Mouse (Mus musculus): ENCODE measurements around the gene Wdr82.

Gene Wdr82

DNA sequence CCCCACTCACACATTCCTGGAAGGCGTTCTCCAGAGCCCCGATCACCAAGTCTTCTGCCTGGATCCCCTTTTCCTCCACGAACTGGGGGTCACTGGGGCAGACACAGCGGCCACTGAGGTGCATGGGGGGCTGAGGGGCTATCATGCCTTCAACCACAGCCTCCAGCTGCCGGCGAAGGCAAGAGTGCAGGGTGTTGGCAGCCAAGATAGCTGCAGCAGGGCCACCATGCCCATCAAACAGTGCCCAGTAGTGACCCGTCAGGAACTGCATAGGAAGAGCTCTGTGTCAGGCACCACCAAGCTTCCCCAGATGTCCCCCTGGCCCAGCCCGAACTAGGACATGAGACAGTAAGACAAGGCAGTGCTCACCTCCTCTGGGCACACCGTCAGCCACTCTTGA lies 27.0 kb downstream of the Wdr82 start:
- DNase-seq (ENCODE audit: low spot score in 2 of 2): no peak

DNA sequence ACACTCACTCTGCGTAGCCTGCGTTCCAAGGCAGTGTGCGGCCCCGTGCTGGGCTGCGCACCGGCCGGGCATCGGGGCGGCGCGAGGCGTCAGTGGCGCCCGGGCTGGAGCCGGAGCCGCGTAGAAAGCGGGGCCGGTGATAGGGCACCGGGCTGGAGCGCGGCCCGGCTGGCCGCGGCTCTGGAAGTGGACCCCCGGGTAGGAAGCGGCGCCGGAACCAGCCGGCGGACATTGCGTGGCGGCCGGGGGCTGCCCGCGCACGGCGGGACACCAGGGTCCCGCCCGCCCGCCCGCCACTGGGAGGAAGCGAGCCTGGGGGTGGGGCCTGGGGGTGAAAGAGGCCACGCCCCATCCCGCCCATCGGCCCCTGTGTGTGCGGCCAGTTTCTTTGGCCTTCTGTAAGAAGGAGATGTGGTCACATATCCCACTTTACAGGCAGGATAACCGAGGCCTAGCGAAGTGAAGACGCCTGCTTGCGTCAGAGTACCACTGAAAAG lies 28.3 kb downstream of the Wdr82 start:
- DNase-seq (ENCODE audit: low spot score in 2 of 2): no peak

DNA sequence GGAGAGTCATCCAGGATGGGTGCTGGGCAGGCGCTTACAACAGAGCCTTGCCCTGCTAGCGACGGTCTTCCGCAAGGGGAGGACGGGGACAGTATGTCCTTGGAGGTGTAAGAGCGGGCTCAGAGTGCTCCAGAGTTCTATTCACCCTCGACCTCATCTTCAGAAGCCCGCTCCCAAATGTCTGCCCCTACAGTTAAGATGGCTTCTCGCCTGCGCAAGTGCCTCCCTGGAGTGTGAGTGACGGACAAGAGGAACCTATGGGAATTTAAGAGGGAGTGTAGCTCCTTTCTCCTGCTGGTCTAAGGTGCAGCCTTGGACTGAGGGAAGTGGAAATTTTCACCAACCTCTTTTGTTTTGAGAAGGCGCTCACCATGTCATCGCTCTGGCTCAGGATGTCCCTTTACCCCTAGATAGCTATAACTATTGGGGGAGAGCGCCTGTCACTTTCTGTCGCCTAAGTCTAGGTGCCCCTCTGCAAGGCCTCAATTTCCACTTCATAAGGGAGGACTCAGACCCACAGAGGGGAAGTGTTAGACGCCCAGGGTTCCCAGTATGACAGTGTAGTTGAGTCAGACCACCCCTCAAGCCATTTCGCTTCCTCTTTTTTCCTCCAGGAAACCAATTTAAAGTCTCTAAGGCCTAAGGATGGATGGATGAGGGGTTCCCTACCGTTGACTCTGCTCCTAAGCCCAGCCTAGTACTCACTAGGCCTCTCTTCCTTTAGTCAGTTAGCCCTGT lies 29.0 kb downstream of the Wdr82 start, which contains the start of gene Ppm1m:
Gene Ppm1m, minus strand, starts transcription at position 212 of the 738 bp plus-strand sequence.
- DNase-seq (ENCODE audit: low spot score in 2 of 2): no peak

DNA sequence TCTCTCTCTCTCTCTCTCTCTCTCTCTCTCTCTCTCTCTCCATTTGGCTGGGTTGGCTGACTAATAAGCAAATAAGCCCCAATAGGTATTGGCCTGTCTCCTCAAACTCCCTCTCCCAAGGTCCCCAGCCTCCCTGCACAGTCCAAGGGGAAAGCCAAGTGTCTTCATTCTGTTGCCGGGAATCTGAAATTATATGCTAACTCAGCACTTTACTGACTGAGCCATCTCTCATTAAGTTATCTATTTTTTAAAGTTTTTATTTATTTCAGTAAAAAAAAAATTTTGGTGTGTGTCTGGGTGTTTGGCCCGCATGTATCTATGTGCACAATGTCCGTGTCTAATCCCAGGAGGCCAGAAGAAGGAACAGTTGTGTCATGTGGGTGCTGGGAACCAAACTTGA lies 31.2 kb downstream of the Wdr82 start:
- no peak for DNase-seq (ENCODE audit: low spot score in 2 of 2)

DNA sequence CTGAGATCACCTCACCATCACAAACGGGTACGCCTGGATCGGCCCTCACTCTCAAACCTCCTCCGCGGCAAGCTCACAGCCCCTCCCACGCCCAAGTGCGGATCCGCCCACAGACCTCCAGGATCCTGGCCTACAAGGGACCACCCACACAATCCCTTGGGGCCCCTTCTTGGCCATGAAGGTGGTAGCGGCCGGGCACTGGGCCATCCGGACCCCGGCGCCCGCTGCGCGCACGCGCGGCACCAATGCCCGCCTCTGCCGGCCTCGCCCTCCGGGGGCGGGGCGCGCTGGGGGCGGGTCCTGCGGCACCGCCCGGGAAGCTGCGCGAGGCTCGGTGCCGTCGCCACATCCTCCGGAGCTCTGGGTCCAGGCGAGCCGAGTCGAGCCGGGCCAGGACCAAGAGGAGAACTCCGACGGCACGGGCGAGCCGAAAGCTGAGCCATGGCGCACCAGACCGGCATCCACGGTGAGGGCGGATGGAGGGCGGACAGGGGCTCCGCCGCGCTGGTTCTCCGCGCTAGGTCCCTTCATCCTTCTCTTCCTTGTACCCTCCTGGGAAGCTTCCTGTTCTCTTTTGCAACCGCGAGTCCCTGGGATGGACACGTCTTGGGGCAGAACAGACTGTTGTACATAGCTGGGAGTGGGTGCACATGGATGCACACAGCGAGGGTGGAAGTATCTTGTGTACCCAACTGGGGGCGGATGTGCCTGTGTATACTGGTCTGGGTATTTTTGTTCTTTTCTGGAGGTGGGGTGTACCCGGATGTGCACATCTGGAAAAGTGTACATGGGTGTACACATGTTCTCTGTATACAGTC lies 32.3 kb downstream of the Wdr82 start, which contains the start of gene Twf2:
Gene Twf2, plus strand, starts transcription at position 290 of the 818 bp plus-strand sequence.
- peak; percentile 82 to 86 for DNase-seq (ENCODE audit: low spot score in 2 of 2)

DNA sequence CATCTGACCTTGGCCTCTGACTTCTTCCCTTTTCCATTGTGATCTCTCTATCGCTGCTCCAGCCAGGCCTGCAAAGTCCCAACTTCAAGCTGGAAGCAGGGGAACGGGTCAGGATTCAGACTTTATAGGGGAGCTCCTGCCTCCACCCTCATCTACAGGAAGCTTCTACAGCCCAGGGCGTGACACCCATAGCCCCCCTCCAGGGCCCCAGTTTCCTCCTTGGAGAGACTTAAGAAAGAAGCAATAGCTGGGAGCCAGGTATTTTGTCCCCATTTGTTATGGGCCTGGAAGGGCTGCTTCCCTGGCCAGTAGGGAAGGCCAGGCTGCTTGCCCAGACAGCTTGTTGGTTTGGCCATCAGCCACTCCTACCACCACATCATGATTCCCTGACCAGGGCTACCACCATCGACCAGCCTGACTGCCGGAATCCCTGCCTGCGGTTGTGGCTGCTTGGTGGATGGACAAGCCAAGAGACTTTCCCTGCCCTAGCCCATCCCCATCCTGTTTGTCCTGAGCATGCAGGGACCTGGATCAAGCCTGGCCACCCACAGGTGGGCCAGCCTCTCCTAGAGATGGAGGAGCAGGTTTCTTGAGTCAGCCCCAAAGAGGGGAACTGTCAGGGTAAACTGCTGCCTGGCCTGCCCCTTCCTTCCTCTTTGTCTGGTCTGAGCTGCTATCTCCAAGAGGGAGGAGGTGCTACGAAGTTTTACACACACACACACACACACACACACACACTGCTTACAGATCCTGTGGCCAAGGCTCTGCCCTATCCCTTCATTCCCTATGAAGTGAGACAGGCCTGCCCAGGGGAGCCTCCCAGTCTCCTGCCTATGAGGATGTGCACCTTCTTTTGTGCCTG lies 33.5 kb downstream of the Wdr82 start:
- no peak for DNase-seq (ENCODE audit: low spot score in 2 of 2)

DNA sequence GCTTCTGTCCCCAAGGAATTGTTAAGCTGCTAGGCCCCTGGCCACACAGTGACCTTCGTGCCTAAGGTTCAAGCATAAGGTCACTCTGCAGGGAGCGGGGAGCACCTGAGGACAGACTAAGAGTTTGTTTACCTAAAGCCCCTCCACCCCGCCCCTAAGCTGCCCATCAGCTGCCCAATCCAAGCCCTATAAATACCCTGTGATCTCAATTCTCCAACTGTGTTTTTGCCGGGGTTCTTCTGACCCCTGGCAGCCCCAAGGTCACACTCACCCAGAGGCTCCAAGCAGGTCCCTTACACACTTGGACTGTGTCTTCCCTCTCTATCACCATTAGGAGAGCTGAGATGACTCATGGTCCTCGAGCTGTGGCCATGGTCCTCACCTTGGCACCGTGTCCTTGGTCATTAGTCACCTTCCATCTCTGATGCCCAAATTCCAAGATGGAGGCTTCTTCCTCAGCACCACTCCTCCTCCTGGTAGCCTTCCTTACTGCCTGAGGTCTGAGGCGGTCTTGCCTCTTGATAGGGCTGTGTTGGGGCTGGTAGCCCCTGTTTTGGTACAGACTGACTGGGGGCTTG lies 35.1 kb downstream of the Wdr82 start:
- DNase-seq (ENCODE audit: low spot score in 2 of 2): no peak

DNA sequence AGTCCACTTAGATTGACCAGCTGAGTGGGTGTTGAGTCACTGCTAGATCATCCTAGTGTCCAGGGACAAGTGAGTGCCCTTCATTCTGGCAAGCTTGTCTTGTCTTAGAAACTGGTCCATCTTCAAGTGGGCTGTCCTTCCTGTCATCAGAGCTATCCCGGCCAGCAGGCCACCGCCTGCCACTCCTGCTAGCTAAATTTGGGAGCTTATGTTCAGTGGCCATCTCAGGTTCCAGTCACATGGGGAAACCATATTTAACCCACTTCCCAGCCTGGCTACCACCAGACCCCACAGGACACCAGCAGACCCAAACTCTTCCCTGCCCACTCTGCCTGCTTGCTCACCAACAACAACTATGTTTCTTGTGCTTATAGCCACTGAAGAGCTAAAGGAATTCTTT lies 35.8 kb downstream of the Wdr82 start:
- DNase-seq (ENCODE audit: low spot score in 2 of 2): no peak

DNA sequence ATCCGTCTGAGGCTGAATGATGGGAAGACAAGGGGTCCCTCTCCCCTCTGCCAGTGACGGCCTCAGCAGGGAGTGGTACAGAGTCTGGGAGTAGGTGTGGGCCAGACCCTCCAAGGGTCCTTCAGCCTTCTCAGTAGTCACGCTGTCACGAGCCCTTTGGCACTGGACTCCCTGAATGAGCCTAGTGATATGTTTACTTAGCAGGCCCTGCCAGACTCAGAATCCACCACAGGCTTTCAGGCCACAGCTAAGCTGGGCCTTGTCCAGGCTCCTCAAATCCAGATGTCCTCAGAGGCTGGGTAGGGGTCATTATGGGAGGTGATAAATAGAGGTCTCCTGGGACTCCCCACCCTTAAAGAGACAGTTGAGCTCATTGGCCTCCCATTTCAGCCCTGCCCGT lies 37.5 kb downstream of the Wdr82 start:
- DNase-seq (ENCODE audit: low spot score in 2 of 2): no peak

DNA sequence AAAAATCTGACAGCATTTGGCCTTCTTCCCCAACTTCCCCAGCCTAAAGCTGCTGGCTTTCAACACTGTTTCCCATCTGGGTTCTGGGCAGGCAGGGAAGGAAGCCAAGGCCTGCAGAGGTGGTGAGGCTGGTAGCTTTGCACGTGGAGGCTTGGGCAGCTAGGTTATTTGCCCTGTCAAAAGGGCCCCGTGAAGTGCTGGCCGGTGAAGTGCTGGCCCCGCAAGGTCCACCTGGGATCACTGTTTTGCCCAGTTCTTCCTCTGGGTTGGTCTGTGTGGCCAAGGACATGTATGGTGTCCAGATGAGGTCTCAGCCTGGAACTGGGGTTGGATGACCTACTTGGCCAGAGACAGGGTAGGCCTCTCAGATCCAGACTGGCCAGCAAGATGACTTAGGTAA lies 39.2 kb downstream of the Wdr82 start:
- no peak for DNase-seq (ENCODE audit: low spot score in 2 of 2)

DNA sequence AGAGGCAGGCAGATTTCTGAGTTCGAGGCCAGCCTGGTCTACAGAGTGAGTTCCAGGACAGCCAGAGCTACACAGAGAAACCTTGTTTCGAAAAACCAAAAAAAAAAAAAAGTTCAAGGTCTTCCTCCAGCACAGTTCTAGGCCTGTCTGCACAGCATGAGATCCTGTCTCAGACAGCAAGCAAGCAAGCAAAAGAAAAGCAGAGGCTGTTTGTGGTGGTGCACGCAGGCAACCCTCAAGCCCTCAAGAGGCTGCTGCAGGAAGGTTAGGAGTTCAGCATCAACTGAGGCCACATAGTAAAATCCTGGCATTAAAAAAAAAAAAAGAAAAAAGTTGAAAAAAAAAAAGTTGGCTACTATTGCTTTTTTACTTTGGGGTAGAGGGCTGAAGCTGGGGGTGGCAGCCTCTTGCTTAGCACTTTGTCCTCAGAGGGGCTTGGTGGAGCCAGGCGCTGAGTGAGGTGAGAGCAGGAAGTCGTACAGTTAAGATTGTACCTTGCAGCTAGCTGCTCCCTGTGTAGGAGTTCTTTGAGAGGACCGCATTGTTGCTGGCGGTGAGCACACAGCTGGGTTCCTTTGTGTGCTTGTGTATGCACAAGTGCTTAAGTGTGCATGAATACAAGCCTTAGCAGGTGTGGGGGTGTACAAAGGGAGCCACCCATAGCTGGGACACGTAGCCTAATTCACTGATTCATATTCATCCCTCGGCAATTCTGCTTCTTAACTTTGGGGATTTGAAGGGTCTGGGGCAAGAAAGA lies 40.3 kb downstream of the Wdr82 start:
- DNase-seq (ENCODE audit: low spot score in 2 of 2): no peak

DNA sequence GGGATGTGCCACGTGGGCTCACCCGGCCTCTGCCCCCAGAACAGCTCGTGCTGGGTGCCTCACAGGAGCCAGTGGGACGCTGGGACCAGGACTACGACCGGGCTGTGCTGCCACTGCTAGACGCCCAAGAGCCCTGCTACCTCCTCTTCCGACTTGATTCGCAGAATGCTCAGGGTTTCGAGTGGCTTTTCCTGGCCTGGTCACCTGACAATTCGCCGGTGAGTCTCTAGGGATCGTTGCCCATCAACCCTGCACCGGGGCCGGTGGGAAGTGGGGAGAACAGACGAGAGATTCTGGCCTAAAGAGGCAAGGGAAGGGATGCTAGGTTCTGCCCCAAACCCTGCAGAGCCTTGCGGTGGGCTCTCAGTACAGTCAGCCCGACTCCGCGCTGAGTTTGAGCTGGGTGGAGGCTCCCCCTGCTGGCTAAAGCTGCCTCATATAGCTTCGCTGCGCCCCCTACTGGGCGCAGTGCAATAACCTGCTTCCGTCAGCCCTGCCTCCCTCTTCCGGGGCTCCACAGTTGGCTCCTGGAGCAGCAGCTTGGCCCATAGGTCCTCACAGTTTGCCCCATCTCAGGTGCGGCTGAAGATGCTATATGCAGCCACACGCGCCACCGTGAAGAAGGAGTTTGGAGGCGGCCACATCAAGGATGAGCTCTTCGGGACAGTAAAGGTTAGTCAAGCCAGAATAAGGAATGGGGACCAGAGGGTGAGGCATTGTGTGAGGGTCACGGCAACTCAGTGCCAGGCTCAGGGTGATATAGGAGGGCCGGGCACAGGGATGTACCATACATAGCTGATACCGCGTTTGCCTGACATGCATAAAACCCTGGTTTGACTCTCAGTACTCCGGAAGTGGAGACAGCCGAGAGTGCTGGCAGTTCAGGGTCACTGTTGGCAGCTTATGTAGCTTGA lies 41.2 kb downstream of the Wdr82 start:
- DNase-seq (ENCODE audit: low spot score in 2 of 2): peak; percentile 82 to 83

DNA sequence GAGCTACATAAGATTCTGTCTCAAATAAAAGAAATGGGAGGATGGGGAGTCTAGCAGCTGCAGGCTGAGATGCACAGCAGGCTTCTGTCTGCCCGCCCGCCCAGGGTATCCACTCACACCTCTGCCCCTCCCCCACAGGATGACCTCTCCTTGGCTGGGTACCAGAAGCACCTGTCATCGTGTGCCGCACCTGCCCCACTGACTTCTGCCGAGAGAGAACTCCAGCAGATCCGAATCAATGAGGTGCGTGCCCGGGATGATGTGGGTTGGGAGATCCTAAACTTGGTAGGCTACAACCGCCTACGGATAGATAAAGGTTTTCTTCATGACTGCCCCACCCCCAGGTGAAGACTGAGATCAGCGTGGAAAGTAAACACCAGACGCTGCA lies 41.9 kb downstream of the Wdr82 start:
- no peak for DNase-seq (ENCODE audit: low spot score in 2 of 2)

DNA sequence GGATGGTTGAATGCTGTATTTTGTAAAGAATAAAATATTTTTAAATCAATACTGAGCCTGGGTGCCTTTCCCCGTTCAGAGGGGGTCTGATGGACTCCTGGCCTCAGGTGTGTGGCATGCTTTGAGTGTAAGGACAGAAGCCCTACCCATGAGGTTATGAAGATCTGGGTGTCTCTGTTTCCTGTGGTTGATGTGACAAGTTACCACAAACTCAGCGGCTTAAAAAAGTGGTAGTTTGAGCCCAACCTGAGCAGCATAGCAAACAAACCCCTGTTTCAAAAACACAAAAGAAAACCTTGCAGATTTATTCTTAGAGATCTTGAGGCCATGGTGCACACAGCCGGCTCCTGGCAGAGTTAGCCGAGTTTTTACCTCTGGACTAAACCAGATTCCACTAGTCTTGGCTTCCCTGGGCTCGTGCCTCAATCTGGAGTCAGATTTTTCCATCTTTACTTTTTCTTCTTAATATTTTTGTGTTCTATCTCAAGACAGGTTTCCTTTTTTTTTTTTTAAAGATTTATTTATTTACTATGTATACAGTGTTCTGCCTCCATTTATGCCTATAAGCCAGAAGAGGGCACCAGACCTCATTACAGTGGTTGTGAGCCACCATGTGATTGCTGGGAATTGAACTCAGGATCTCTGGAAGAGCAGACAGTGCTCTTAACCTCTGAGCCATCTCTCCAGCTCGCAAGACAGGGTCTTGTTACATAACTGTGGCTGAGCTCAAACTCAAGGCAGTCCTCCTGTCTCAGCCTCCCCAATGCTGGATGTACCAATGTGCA lies 44.8 kb downstream of the Wdr82 start:
- DNase-seq (ENCODE audit: low spot score in 2 of 2): no peak

DNA sequence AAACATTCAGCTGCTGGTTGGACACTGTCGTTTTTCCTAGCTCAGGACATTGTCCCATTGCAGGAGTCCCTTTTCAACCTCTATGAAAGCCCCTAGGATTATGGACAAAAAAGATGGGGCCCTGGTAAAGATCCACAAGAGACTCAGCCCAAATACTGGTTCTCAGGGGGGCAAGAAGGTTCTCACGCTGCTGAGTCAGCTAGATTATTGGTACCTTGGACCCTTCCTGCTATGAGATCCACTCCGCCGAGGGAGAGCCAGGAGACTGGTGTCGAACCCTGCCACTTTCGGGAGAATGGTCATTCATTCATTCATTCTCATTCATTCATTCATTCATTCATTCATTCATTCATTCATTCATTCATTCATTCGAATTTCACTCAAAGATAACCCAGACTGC lies 46.2 kb downstream of the Wdr82 start:
- DNase-seq (ENCODE audit: low spot score in 2 of 2): no peak

DNA sequence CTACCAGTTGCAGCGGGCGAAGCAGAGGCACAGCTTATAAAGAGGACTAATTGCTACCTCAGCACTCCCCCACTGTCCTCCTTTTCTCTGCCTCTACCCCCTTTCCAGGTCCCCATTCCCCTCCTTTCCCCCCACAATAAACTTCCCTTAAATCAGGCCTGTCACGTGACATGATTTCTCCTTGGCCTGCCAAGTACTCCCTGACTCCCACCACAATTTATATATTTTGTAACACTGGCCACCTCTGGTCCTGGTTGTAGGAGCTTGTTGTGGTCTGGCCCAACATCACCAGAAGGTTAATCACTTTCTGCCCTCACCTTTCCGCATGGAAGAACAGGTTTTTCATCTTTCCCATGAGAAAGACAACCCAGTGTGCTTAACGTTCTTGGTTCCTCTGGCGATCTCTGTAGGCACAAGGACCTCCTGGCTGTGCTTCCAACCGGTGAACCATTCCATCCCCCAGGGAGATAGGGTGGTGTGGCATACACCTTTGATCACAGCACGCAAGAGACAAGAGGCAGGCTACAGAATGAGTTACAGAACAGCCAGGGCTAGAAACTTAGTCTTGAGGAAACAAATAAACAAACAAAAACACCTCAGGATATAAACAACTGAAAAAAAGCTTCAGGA lies 50.3 kb downstream of the Wdr82 start:
- no peak for DNase-seq (ENCODE audit: low spot score in 2 of 2)

DNA sequence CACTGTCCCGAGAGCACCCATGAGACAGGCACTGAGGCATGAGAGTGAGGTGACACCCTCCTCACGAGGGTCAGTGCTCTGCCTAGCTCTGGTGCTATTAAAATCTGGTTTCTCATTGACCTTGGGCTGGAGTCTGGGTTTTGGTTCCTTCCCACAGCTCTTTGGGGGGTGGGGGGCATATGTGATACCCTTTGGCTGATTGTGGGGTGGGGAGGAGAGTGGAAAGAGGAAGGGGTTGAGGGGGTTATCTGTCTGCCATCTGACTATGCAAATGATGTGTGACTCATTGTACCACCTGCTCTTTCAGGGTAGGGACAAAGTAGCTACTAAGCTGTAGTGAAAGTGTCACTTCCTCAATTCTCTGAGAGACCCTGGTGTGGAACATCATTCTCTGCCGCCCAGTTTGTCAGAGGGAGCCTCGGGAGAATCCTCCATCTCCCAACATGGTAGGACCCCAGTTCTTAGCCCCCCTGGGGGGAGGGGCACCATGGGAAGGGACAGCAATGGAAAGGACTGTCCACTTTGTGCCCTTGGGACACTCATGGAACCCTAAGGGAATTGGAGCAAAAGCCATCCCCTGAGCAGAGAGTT lies 51.6 kb downstream of the Wdr82 start, which contains the start of gene Tlr9:
Gene Tlr9, plus strand, starts transcription at position 338 of the 591 bp plus-strand sequence.
- no peak for DNase-seq (ENCODE audit: low spot score in 2 of 2)

DNA sequence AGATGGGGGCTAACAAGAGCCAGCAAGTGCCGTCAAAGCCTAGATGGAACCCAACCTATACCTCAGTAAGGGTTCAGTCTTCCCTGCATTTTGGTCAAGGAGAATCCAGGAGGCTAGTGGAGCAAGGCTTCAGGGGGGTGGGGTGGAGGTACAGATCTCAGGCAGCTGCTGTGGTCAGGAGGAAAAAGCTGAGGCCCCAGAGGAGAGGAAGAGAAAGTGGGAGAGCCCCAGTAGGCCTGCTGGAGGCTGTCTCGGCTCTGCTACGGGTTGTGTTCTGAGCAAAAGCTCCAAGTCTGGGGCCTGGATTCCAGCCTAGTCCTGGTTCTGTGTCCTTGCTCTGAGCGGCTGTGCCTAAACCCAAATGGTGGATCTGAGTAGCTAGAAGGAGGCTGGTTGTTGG lies 52.3 kb downstream of the Wdr82 start:
- no peak for DNase-seq (ENCODE audit: low spot score in 2 of 2)
